Mouse (Mus musculus): ENCODE results near the gene Naa60.

DNA sequence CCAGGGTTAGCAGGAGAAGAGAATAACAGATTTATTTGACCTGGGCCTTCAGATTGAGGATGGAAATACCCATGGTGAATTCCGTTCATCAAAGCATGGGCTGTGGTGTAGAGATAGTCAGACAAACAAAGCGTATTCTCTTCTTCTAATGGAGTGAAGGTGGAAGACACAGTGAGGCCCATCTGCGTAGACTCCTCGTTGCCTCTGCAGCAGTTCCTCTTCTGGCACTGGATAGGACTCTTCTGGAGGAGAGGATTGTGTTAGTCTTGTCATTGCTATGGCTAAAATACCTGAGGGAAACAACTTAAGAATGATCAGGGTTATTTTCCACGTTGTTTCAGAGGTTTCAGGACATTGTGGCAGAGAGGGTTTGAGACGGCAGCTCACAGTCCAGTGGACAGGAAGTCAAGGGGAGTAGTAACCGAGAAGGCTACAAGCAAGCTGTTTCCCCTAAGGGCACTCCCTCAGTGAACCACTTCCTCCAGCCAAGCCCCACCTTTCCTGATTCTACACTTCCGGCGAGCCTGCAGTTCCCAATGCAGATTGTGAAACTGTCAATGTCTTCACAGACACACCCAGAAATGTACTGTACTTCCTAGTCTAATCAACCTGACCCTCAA is 23.1 kb downstream of the Naa60 start:
- TF ChIP-seq CTCF (IDR thresholded peaks at IDR 0.05; ENCODE audit: control insufficient read depth, insufficient read depth, insufficient read length) (no peak), MAX (IDR thresholded peaks at IDR 0.05) (no peak), CEBPB (IDR thresholded peaks at IDR 0.05; ENCODE audit: low read depth) (no peak), USF1 (IDR thresholded peaks at IDR 0.05; ENCODE audit: low read depth) (no peak)
